Mouse (Mus musculus) myocyte (in vitro differentiated cells): ENCODE measurements around the gene Timp2. TPM values are rescaled to one million over a fixed set of nuclear protein-coding genes. Genes with fewer than 3 reads are reported as not detected.

Source experiments
- H3K27me3 ChIP-seq: one replicate; pipeline ENCODE4 v1.6.1; 2011; ENCODE audit not compliant: control insufficient read depth, insufficient read depth, insufficient read length
- H3K36me3 ChIP-seq: one replicate; pipeline ENCODE4 v1.6.1; 2011; ENCODE audit not compliant: control insufficient read depth, insufficient read depth
- H3K4me2 ChIP-seq: one replicate; pipeline ENCODE4 v1.6.1; 2011; ENCODE audit warnings: low read depth, control low read depth
- H3K4me3 ChIP-seq: one replicate; pipeline ENCODE4 v1.5.1; 2011; ENCODE audit warnings: mild to moderate bottlenecking, control low read depth, moderate library complexity
- H3K79me2 ChIP-seq: one replicate; pipeline ENCODE4 v1.6.1; 2011; ENCODE audit not compliant: control insufficient read depth, insufficient read depth
- H3ac ChIP-seq: one replicate; pipeline ENCODE4 v1.6.1; 2011; ENCODE audit not compliant: control insufficient read depth, insufficient read length
- CEBPB ChIP-seq: IDR thresholded peaks from 2 replicates; pipeline ENCODE4 v1.6.1; 2011; ENCODE audit warnings: mild to moderate bottlenecking, moderate library complexity; ENCODE audit not compliant: poor library complexity, insufficient read depth, severe bottlenecking
- E2F4 ChIP-seq: IDR thresholded peaks from one replicate; pipeline ENCODE4 v1.6.1; 2011; ENCODE audit warnings: mild to moderate bottlenecking, control low read depth, moderate library complexity; ENCODE audit not compliant: insufficient read depth
- MAX ChIP-seq: IDR thresholded peaks from one replicate; pipeline ENCODE4 v1.6.1; 2011; ENCODE audit warnings: low read depth, mild to moderate bottlenecking, control low read depth
- MYOD1 ChIP-seq, 3 experiments: IDR thresholded peaks; one replicate each; pipeline ENCODE4 v1.6.1; 2011; ENCODE audit warnings: control low read depth in 2 of 3, low read depth in 2 of 3, mild to moderate bottlenecking in 2 of 3, moderate library complexity in 1 of 3; ENCODE audit not compliant: insufficient read length in 2 of 3, control insufficient read depth in 1 of 3
- MYOG ChIP-seq, 3 experiments: IDR thresholded peaks; one replicate each; pipeline ENCODE4 v1.6.1; 2011; ENCODE audit warnings: control low read depth in 2 of 3, low read depth in 2 of 3, mild to moderate bottlenecking in 2 of 3; ENCODE audit not compliant: insufficient read length in 2 of 3, control insufficient read depth in 1 of 3, insufficient read depth in 1 of 3
- POLR2A ChIP-seq: IDR thresholded peaks from one replicate; pipeline ENCODE4 v1.6.1; 2011; ENCODE audit warnings: low read depth, mild to moderate bottlenecking, control low read depth, moderate library complexity; ENCODE audit not compliant: insufficient read length
- POLR2AphosphoS2 ChIP-seq: IDR thresholded peaks from one replicate; pipeline ENCODE4 v1.6.1; 2011; ENCODE audit warnings: low read depth, control low read depth; ENCODE audit not compliant: insufficient read length
- REST ChIP-seq: IDR thresholded peaks from one replicate; pipeline ENCODE4 v1.6.1; 2011; ENCODE audit warnings: mild to moderate bottlenecking, control low read depth, moderate library complexity; ENCODE audit not compliant: insufficient read depth, insufficient read length
- SRF ChIP-seq: IDR thresholded peaks from one replicate; pipeline ENCODE4 v1.6.1; 2011; ENCODE audit warnings: low read depth; ENCODE audit not compliant: control insufficient read depth, insufficient read length
- TCF12 ChIP-seq: IDR thresholded peaks from one replicate; pipeline ENCODE4 v1.6.1; 2011; ENCODE audit warnings: mild to moderate bottlenecking, control low read depth; ENCODE audit not compliant: poor library complexity, insufficient read depth, severe bottlenecking
- TCF3 ChIP-seq: IDR thresholded peaks from one replicate; pipeline ENCODE4 v1.6.1; 2011; ENCODE audit warnings: low read depth, control low read depth; ENCODE audit not compliant: insufficient read length
- USF1 ChIP-seq: IDR thresholded peaks from one replicate; pipeline ENCODE4 v1.6.1; 2011; ENCODE audit warnings: low read depth, mild to moderate bottlenecking, control low read depth, moderate library complexity
- polyA plus RNA-seq: library from polyadenylated mRNA; unstranded; fragments of >200 nt; fragmentation: generic; extraction: Trizol; gene quantifications from one replicate; pipeline ENCODE4 v1.2.1, GENCODE M21; 2012; ENCODE audit warnings: missing spikeins

The Timp2 gene
- polyA plus RNA-seq, 1 experiment, result 321 TPM

- TF ChIP-seq POLR2AphosphoS2, result no peak
- TF ChIP-seq USF1, result no peak
- TF ChIP-seq TCF3, result no peak
- no peak for TF ChIP-seq MYOD1 (IDR thresholded peaks at IDR 0.05; ENCODE audit: control insufficient read depth in 1 of 3, insufficient read length in 2 of 3, low read depth in 2 of 3)
- no peak for TF ChIP-seq TCF12
- no peak for TF ChIP-seq MYOG (IDR thresholded peaks at IDR 0.05; ENCODE audit: control insufficient read depth in 1 of 3, insufficient read depth in 1 of 3, insufficient read length in 2 of 3, low read depth in 2 of 3)
- TF ChIP-seq CEBPB, result no peak
- no peak for TF ChIP-seq REST
- no peak for TF ChIP-seq SRF
- TF ChIP-seq POLR2A, result no peak
- no peak for TF ChIP-seq E2F4
- TF ChIP-seq MAX, result no peak
- Histone ChIP-seq H3ac (no peak overlapping the region), H3K27me3 (no peaks in the 10 kb centered on the region), H3K4me2 (peak overlapping the region; percentile 74), H3K79me2 (peaks cover 95% of the 10 kb centered on the region), H3K4me3 (no peak overlapping the region), H3K36me3 (peaks cover 4% of the 10 kb centered on the region)
These were observed 7.1 kb downstream of the Timp2 start for GRCm38 (mm10) chr11:118348419-118348818.

GRCm38 (mm10) chr11:118347911-118348310 lies 7.6 kb downstream of the Timp2 start:
- no peaks in the 10 kb centered on the region for H3K27me3 ChIP-seq
- H3K4me2 ChIP-seq, result no peak overlapping the region
- TF ChIP-seq POLR2A (no peak), POLR2AphosphoS2 (no peak), MYOD1 (IDR thresholded peaks at IDR 0.05; ENCODE audit: control insufficient read depth in 1 of 3, insufficient read length in 2 of 3, low read depth in 2 of 3) (no peak), MYOG (IDR thresholded peaks at IDR 0.05; ENCODE audit: control insufficient read depth in 1 of 3, insufficient read depth in 1 of 3, insufficient read length in 2 of 3, low read depth in 2 of 3) (no peak), TCF3 (no peak), USF1 (no peak), MAX (no peak), SRF (no peak), REST (no peak), CEBPB (no peak), TCF12 (no peak), E2F4 (no peak)
- no peak overlapping the region for H3ac ChIP-seq
- peaks cover 4% of the 10 kb centered on the region for H3K36me3 ChIP-seq
- peaks cover 95% of the 10 kb centered on the region for H3K79me2 ChIP-seq
- H3K4me3 ChIP-seq, result no peak overlapping the region

DNA sequence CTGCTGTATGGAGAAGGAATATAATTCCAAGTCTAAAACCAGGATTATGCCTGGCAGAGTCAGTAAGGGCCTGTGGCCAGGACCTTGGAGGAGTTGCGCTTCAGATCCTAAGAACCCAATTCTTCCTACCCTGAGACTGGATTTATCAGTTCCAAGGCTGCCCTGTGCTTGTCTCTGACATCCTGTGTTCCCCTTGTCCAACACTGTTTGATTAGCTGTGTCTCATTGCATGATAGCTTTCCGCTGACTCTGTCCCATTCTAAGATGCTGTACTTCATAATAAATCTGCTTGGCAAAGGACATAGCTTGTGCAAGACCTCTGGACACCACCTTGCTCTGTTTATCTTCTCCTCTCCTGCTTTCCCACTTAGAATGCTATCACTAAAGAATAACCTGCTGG lies 8.1 kb downstream of the Timp2 start:
- Histone ChIP-seq H3K27me3 (no peaks in the 10 kb centered on the region), H3K4me2 (peak overlapping the region; percentile 3), H3K4me3 (no peak overlapping the region), H3ac (no peak overlapping the region), H3K36me3 (peaks cover 4% of the 10 kb centered on the region), H3K79me2 (peaks cover 95% of the 10 kb centered on the region)
- TF ChIP-seq USF1 (no peak), CEBPB (no peak), E2F4 (no peak), REST (no peak), MAX (no peak), MYOD1 (IDR thresholded peaks at IDR 0.05; ENCODE audit: control insufficient read depth in 1 of 3, insufficient read length in 2 of 3, low read depth in 2 of 3) (no peak), MYOG (IDR thresholded peaks at IDR 0.05; ENCODE audit: control insufficient read depth in 1 of 3, insufficient read depth in 1 of 3, insufficient read length in 2 of 3, low read depth in 2 of 3) (no peak), TCF12 (no peak), SRF (no peak), POLR2AphosphoS2 (no peak), TCF3 (no peak), POLR2A (no peak)

DNA sequence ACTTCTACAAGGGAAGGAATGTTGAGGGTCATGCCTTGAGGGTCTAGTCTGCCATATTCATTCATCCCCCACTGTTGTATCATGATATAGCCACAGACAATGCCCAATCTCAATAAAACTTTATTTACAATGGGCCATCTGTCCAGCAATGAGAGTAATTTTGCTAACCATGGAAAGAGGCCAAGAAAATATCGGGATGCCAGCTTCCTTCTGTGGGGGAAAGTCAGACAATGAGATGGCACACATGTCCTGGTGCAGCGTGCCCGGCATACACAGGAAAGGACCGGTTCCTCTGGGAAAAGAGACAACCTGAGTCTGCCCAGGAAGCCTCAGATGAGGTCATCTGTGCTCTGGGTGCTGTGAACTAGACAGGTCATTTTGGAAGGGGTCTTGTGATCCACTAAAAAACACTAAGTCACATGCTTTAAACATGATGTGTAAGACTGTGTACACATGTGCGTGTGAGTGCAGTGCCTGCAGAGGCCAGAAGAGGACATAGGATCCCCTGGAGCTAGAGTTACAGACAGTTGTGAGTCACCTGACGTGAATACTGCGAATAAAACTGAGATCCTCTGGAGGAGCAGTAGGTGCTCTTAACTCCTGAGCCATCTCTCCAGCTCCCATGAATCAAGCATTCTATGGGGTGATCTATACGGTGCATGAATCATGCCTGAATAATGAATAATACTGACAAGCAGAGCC lies 9.0 kb downstream of the Timp2 start:
- no peak for TF ChIP-seq MYOG (IDR thresholded peaks at IDR 0.05; ENCODE audit: control insufficient read depth in 1 of 3, insufficient read depth in 1 of 3, insufficient read length in 2 of 3, low read depth in 2 of 3)
- TF ChIP-seq SRF, result no peak
- no peak for TF ChIP-seq CEBPB
- no peak for TF ChIP-seq REST
- peak; percentile 71 for TF ChIP-seq USF1
- TF ChIP-seq POLR2AphosphoS2, result no peak
- no peak for TF ChIP-seq E2F4
- Histone ChIP-seq H3K79me2 (peaks cover 95% of the 10 kb centered on the region), H3K36me3 (no peaks in the 10 kb centered on the region), H3ac (no peak overlapping the region), H3K4me2 (peak overlapping the region; percentile 7), H3K27me3 (no peaks in the 10 kb centered on the region), H3K4me3 (no peak overlapping the region)

GRCm38 (mm10) chr11:118345693-118346092 lies 9.8 kb downstream of the Timp2 start:
- Histone ChIP-seq H3K27me3 (no peaks in the 10 kb centered on the region), H3K4me2 (no peak overlapping the region), H3K79me2 (peaks cover 95% of the 10 kb centered on the region), H3K4me3 (no peak overlapping the region), H3K36me3 (no peaks in the 10 kb centered on the region), H3ac (no peak overlapping the region)
- TF ChIP-seq CEBPB (no peak), MAX (no peak), SRF (no peak), POLR2AphosphoS2 (no peak), REST (no peak), USF1 (no peak), MYOD1 (IDR thresholded peaks at IDR 0.05; ENCODE audit: control insufficient read depth in 1 of 3, insufficient read length in 2 of 3, low read depth in 2 of 3) (no peak), POLR2A (no peak), E2F4 (no peak), MYOG (IDR thresholded peaks at IDR 0.05; ENCODE audit: control insufficient read depth in 1 of 3, insufficient read depth in 1 of 3, insufficient read length in 2 of 3, low read depth in 2 of 3) (no peak)
